Mouse (Mus musculus): ENCODE measurements around the gene Gm48552.

Gm48552 gene

DNA sequence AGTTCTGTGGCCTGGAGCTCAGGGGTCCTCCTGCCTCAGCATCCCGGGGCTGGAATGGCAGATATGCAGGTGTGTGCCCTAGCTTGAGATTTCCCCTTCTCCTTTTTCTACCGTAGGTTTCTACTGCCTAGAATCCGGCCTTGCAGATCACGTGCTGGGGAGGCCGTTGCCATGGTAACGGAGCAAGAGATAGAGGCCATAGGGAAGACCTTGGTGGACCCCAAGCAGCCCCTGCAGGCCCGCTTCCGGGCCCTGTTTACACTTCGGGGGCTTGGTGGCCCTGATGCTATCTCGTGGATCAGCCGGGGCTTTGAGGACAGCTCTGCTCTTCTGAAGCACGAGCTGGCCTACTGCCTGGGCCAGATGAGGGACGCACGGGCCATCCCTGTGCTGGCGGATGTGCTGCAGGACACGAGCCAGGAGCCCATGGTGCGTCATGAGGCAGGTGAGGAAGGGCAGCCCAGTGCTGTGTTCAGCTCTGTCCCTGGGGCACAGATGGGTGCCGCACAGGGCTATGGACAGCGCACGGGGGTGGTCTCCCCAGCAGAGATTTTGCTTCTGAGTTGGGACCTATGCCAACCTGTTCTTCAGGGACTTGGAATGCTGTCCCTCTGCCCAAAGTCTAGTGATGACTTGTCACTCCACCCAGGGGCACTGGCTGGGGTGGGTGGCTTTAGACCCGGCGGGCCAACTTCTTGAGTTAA lies 3.0 kb upstream of the Gm48552 start:
- no peak for DNase-seq (ENCODE audit: extremely low read depth, low read depth, low spot score)

DNA sequence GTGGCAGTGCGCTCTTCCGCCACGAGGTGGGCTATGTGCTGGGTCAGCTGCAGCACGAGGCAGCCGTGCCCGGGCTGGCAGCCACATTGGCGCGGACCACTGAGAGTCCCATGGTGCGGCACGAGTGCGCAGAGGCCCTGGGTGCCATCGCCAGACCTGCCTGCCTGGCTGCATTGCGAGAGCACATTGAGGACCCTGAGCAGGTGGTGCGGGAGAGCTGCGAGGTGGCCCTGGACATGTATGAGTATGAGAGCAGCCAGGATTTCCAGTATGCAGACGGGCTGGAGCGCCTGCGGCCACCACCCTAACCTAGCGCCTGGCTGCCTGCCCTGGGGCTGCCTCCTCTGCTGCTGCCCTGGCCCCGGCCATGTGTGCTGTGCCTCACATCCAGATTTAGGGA lies 1.1 kb upstream of the Gm48552 start:
- no peak for DNase-seq (ENCODE audit: extremely low read depth, low read depth, low spot score)

GRCm38 (mm10) chr10:81389373-81389772 lies 568 bp downstream of the Gm48552 start:
- no peak for DNase-seq (ENCODE audit: extremely low read depth, low read depth, low spot score)

DNA sequence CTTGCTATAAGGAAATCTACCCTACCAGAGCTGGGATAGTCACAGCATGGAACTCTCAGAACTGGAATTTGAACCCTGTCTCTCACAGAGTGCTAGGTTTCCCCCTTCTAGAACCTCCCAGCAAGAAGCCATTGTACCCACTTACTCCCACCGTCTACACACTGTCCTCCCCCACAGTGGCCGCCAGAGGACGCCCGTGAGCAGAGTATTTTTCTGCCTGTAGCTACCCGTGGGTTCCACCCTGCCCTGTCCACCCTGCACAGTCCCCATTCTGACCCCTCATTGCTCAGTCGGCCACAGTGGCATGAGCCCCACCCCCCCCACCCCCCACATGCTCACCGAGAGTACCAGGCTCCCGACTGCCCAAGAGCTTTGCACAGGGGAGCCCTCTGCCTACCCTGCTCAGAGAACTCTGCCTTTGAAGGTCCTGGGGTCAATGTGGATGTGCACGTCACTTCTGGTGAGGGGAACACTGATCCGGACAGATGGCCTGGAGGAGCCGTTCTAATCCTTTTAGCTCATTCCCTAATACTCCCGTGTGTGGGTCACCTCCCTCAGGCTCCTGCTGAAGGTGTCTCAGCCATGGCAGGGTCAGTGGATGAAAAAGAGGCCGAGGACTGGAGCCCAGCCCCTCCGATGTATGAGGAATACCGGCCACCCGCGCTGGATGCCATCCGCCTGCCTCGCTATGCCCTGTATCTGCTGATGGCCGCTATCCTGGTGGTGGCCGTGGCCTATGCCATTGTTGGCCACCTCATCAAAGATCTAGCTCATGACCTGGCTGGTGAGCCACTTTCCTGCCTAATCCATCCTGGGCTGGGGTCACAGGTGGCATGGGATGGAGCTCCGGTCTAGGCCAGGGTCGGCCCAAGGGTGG lies 1.2 kb downstream of the Gm48552 start:
- DNase-seq (ENCODE audit: extremely low read depth, low read depth, low spot score): no peak

- no peak for DNase-seq (ENCODE audit: extremely low read depth, low read depth, low spot score)
These were observed 1.8 kb downstream of the Gm48552 start for GRCm38 (mm10) chr10:81390678-81390965.

DNA sequence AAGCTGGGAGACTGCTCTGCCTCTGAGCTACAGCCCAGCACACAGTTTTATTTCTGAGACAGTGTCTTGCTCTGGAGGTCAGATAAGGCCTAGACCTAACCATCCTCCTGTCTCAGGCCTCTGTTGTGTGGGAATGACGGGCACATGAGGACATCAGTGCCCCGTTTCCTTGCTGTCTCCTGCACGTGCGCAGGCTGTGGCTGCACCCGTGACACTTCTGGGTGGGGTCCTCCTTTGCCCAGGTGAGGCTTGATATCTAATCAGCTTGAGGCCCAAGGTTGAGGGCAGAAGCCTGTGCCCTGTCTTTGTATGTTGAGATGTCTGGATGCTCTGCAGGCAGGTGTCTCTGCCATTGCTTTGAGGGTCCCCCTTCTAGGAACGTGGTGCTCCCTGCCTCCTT lies 3.5 kb downstream of the Gm48552 start:
- no peak for DNase-seq (ENCODE audit: extremely low read depth, low read depth, low spot score)

DNA sequence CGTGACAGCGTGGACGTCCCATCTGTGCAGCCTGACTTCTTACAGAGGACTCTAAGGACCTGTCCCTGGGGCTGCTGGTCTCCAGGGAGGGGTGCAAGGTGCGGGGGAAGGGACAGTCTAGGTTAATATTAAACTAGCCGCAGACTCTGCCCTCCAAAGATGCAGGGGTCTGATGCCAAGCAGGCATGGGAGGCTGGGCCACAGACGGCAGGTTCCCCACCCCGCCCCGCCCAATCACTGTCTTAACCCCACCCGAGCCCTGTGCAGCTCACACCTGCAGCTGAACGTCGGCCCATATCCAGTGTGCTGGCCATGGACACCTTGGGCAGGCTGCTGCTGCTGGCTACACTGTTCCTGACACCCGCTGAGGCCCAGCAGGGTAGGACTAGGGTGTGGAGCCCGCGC lies 4.0 kb downstream of the Gm48552 start, which contains the start of gene Smim24:
Smim24 (plus strand) TSS at position 271 of the 405 bp plus-strand sequence.
- no peak for DNase-seq (ENCODE audit: extremely low read depth, low read depth, low spot score)

DNA sequence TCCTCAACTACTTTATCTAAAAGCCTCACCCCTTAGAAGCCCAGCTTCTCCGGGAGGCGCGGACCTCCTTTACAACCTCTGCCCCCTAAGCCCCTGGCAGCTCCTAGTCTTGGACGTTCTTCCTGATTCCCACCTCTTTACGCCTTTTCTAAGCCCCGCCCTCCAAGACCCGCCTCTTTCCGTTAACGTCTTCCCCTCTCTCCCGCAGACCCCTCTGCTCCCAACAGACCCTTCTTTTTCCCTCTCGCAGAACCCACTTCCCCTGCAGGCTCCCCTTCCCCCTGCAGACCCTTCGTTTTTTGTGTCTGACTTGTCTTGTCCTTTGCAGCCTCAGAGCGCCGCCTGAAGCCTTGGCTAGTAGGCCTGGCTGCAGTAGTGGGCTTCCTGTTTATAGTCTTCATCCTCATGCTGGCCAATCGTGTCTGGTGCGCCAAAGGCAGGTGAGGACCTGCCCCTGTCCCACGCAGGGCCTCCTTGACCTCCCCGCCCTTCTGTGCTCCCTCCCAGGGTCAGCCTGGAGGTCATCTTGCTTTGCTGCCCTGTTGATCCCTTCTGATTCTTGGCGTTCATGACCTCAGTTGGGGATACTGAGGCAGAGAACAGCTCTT lies 4.8 kb downstream of the Gm48552 start:
- no peak for DNase-seq (ENCODE audit: extremely low read depth, low read depth, low spot score)

GRCm38 (mm10) chr10:81395127-81395526 lies 6.3 kb downstream of the Gm48552 start:
- no peak for DNase-seq (ENCODE audit: extremely low read depth, low read depth, low spot score)

- DNase-seq (ENCODE audit: extremely low read depth, low read depth, low spot score): no peak
These were observed 7.1 kb downstream of the Gm48552 start for GRCm38 (mm10) chr10:81395865-81396264.

GRCm38 (mm10) chr10:81396749-81397148 lies 7.9 kb downstream of the Gm48552 start:
- DNase-seq (ENCODE audit: extremely low read depth, low read depth, low spot score): no peak

DNA sequence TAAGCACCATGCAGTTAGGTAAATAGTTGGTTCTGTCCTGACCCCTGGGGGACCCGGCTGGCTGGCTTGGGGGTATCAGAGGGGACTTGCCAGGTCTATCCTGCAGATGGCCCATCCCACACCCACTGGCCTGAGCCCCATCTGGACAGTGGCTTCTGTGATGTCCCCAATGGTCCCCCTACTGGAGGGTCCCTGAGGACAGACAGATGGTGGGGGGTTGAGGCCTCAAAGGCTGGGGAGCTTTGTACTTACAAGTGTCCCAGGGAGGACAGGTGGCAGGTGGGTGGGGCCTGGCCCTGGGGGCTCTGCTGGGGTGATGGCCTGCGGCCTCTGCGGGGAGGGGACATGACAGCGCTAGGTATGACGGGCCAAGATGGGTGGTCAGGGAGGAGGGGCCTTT lies 10.5 kb downstream of the Gm48552 start:
- DNase-seq (ENCODE audit: extremely low read depth, low read depth, low spot score): no peak

DNA sequence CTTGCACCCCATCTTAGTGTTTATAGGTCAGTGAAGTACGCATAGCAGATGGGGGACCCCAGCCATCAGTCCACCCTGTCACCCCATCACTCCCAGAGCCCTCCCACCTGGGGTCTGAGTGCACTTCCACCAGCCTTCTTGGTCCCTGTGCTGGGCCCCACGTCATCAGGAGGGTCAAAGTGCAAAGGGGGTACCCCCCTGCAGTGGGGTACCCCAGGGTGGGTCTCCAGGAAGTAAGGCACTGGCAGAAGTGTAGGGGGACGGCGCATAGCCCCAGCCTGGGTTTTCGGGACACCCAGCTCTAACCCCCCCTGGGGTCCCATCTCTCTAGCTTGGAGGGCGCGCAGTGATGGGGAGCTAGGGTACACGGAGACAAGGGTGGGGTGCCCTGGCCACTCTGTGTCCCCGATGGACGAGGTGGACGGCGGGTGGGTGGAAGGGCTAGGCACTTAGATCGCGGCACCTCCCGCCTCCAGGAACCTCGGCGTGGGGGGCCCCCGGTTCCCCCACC lies 11.0 kb downstream of the Gm48552 start:
- no peak for DNase-seq (ENCODE audit: extremely low read depth, low read depth, low spot score)

GRCm38 (mm10) chr10:81400371-81401204 lies 11.8 kb downstream of the Gm48552 start:
- no peak for DNase-seq (ENCODE audit: extremely low read depth, low read depth, low spot score)

DNA sequence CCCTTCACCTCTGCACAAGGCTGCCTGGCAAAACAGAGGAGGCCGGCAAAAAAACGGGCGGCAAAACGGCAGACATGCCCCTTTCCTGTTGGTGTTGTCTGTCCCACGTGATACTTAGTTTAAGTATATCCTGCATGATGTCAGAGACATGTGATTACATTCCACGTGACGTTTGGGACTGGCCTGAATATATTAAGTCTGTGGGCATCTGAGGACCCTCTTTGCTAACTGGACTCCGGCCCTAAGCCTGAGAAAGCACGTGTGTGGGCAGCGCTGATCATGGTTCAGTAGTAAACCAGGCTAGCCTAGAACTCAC lies 12.4 kb downstream of the Gm48552 start:
- no peak for DNase-seq (ENCODE audit: extremely low read depth, low read depth, low spot score)

DNA sequence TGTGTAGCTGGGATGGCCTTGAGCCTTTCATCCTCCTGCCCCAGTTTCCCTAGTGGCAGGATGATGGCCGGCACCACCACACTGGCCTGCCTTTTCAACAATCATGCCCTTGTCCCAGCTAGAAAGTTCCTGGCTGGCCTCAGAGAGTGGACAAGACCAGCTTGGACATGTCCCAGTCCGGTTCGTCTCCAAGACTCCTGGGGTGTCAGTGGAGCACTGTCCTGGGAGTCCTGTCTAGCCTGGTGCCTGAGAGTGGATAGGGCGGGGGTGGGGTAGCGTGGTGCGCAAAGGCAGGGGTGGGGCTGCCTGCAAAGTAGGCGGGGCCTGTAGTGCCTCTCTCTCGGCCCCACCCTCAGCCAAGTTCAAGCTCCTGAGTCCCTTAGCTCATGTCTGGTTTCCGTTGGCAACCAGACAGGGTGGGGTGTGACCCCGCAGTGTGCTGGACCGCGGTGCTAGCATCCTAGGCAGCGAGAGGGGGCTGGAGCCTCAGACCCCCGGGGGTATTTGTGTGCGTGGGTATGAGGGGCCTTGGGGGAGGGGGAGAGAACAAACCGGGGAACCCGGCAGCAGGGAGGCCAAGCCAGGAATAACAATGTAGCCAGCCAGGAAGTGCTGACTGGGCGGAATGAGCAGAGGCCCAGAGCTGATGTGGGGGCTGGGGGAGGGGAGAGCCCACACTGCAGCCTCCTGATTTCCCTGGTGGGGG lies 12.9 kb downstream of the Gm48552 start:
- DNase-seq (ENCODE audit: extremely low read depth, low read depth, low spot score): no peak

DNA sequence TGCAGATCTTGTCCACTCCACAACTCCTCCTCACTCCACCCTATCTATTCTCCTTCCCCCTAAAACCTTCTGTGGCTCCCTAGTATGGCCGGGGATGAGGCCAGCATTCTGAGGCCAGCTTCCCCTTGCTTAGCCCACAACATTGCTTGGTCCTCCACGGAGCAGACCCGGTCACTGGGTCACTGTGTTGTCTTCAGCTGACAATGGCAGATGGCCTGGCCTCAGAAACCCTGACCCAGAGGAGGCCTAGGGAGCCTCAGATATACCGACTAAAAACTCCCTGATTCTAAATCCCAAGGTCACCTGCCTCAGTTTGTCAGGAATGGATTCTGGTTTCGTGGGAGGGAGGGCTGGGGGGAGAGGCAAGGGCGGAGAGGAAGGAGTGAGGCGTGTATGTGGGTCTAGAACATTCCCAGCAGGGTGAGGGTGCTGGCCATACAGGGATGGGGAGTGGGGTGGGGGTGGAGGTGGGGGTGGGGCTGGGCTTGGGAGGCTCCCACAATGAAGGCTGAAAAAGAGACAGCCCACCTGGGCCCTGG lies 13.5 kb downstream of the Gm48552 start:
- DNase-seq (ENCODE audit: extremely low read depth, low read depth, low spot score): no peak

- DNase-seq (ENCODE audit: extremely low read depth, low read depth, low spot score): no peak
These were observed 14.7 kb downstream of the Gm48552 start for GRCm38 (mm10) chr10:81403511-81403910.

GRCm38 (mm10) chr10:81404082-81404481 lies 15.3 kb downstream of the Gm48552 start:
- DNase-seq (ENCODE audit: extremely low read depth, low read depth, low spot score): no peak

GRCm38 (mm10) chr10:81404720-81405119 lies 15.9 kb downstream of the Gm48552 start:
- no peak for DNase-seq (ENCODE audit: extremely low read depth, low read depth, low spot score)
